Mouse (Mus musculus) heart, embryonic 12.5 days (tissue): Measurements from ENCODE around the gene Ube2q1. TPM values are rescaled to one million over a fixed set of nuclear protein-coding genes. Genes with fewer than 3 reads are reported as not detected.

Source experiments
- ATAC-seq: fragments of 200-750 bp; cut with Nextera tagmentation; 2 replicates; pipeline ENCODE4 v1.8.0; 2017; ENCODE audit warnings: moderate TSS enrichment, moderate library complexity; ENCODE audit not compliant: insufficient number of reproducible peaks, low FRiP score
- H3K27ac ChIP-seq: fragments of 300-500 bp; sonication (generic); 2 replicates; pipeline ENCODE4 v1.5.1; 2016; ENCODE audit warnings: mild to moderate bottlenecking, moderate library complexity; ENCODE audit not compliant: poor library complexity, severe bottlenecking
- H3K27me3 ChIP-seq: fragments of 300-500 bp; sonication (generic); replicated peaks from 2 replicates; pipeline ENCODE4 v1.6.1; 2016; ENCODE audit warnings: mild to moderate bottlenecking, moderate library complexity
- H3K36me3 ChIP-seq: fragments of 300-500 bp; sonication (generic); 2 replicates; pipeline ENCODE4 v1.6.1; 2016; ENCODE audit warnings: mild to moderate bottlenecking, moderate library complexity
- H3K4me1 ChIP-seq: fragments of 300-500 bp; sonication (generic); replicated peaks from 2 replicates; pipeline ENCODE4 v1.6.1; 2016; ENCODE audit warnings: mild to moderate bottlenecking
- H3K4me2 ChIP-seq: fragments of 300-500 bp; sonication (generic); 2 replicates; pipeline ENCODE4 v1.6.1; 2016; ENCODE audit warnings: mild to moderate bottlenecking, moderate library complexity
- H3K4me3 ChIP-seq: fragments of 300-500 bp; sonication (generic); 2 replicates; pipeline ENCODE4 v1.5.1; 2016; ENCODE audit warnings: mild to moderate bottlenecking
- H3K9ac ChIP-seq: fragments of 300-500 bp; sonication (generic); 2 replicates; pipeline ENCODE4 v1.6.1; 2016; ENCODE audit warnings: mild to moderate bottlenecking, moderate library complexity
- H3K9me3 ChIP-seq: fragments of 300-500 bp; sonication (generic); replicated peaks from 2 replicates; pipeline ENCODE4 v1.6.1; 2016; ENCODE audit warnings: mild to moderate bottlenecking, moderate library complexity
- WGBS: fragments of 180-500 bp; shearing (Covaris S2); methylation state at CpG from one replicate; pipeline ENCODE4 v1.1.7; 2016; 5-methylcytosine and 5-hydroxymethylcytosine counted together
- polyA plus RNA-seq: library from polyadenylated mRNA; unstranded; fragments of >200 nt; fragmentation: Nextera tagmentation; extraction: Ambion mirVana; gene quantifications from 2 replicates; pipeline ENCODE4 v1.2.1, GENCODE M21; 2016

Ube2q1 gene
- polyA plus RNA-seq, 1 experiment from 2014 or later, result 13.4 TPM

GRCm38 (mm10) chr3:89805179-89805578, 31.8 kb downstream of the Ube2q1 start:
- no peak overlapping the region for H3K9ac ChIP-seq
- 59% methylated on average over 4 of the region's 4 CpGs for WGBS
- no peak overlapping the region for H3K4me2 ChIP-seq
- H3K27ac ChIP-seq, result no peak overlapping the region
- ATAC-seq, result no peak
- H3K4me1 ChIP-seq, result 0 out of 2 replicates have a peak, but pooled peaks cover 4% of the 10 kb centered on the region
- H3K4me3 ChIP-seq, result no peak overlapping the region
- H3K27me3 ChIP-seq, result no peaks in the 10 kb centered on the region
- H3K36me3 ChIP-seq, result no peaks in the 10 kb centered on the region
- no peaks in the 10 kb centered on the region; the same call in 1 of the 2 replicates for H3K9me3 ChIP-seq

GRCm38 (mm10) chr3:89806751-89807150, 33.3 kb downstream of the Ube2q1 start:
- no peak overlapping the region for H3K4me2 ChIP-seq
- H3K36me3 ChIP-seq, result no peaks in the 10 kb centered on the region
- H3K9ac ChIP-seq, result no peak overlapping the region
- H3K27ac ChIP-seq, result no peak overlapping the region
- WGBS, result 86% methylated on average over 2 of the region's 2 CpGs
- 0 out of 2 replicates have a peak, but pooled peaks cover 4% of the 10 kb centered on the region for H3K4me1 ChIP-seq
- H3K9me3 ChIP-seq, result no peaks in the 10 kb centered on the region; the same call in 1 of the 2 replicates
- no peak overlapping the region for H3K4me3 ChIP-seq
- H3K27me3 ChIP-seq, result no peaks in the 10 kb centered on the region
- no peak for ATAC-seq

- 93% methylated on average over 3 of the region's 3 CpGs for WGBS
- ATAC-seq, result no peak
- no peak overlapping the region for H3K4me2 ChIP-seq
Measured at GRCm38 (mm10) chr3:89807171-89807570, 33.8 kb downstream of the Ube2q1 start.

GRCm38 (mm10) chr3:89807881-89808280, 34.5 kb downstream of the Ube2q1 start:
- Histone ChIP-seq H3K4me3 (no peak overlapping the region), H3K4me2 (no peak overlapping the region), H3K36me3 (no peaks in the 10 kb centered on the region), H3K9me3 (no peaks in the 10 kb centered on the region; the same call in 1 of the 2 replicates), H3K27ac (no peak overlapping the region), H3K27me3 (no peaks in the 10 kb centered on the region; the same call in 1 of the 2 replicates), H3K4me1 (0 out of 2 replicates have a peak, but pooled peaks cover 4% of the 10 kb centered on the region), H3K9ac (no peak overlapping the region)
- peak; percentile 77 for ATAC-seq
- 52% methylated on average over 5 of the region's 5 CpGs for WGBS

More at GRCm38 (mm10) chr3:89807171-89807570, 33.8 kb downstream of the Ube2q1 start:
- Histone ChIP-seq H3K36me3 (no peaks in the 10 kb centered on the region), H3K27me3 (no peaks in the 10 kb centered on the region), H3K27ac (no peak overlapping the region), H3K9ac (no peak overlapping the region), H3K4me3 (no peak overlapping the region), H3K4me1 (0 out of 2 replicates have a peak, but pooled peaks cover 4% of the 10 kb centered on the region), H3K9me3 (no peaks in the 10 kb centered on the region; the same call in 1 of the 2 replicates)

GRCm38 (mm10) chr3:89808638-89809037, 35.2 kb downstream of the Ube2q1 start:
- H3K9me3 ChIP-seq, result no peaks in the 10 kb centered on the region; the same call in 1 of the 2 replicates
- H3K27ac ChIP-seq, result no peak overlapping the region
- H3K4me3 ChIP-seq, result no peak overlapping the region
- 45% methylated on average over 9 of the region's 9 CpGs for WGBS
- H3K36me3 ChIP-seq, result no peaks in the 10 kb centered on the region
- peaks cover 3% of the 10 kb centered on the region; the same call in 1 of the 2 replicates for H3K27me3 ChIP-seq
- ATAC-seq, result peak; percentile 82
- H3K4me2 ChIP-seq, result no peak overlapping the region
- H3K4me1 ChIP-seq, result 0 out of 2 replicates have a peak, but pooled peaks cover 4% of the 10 kb centered on the region
- H3K9ac ChIP-seq, result no peak overlapping the region

- Histone ChIP-seq H3K27ac (no peak overlapping the region), H3K4me1 (0 out of 2 replicates have a peak, but pooled peaks cover 4% of the 10 kb centered on the region), H3K9me3 (no peaks in the 10 kb centered on the region), H3K27me3 (peaks cover 3% of the 10 kb centered on the region; the same call in 1 of the 2 replicates), H3K9ac (no peak overlapping the region), H3K4me3 (no peak overlapping the region), H3K36me3 (no peaks in the 10 kb centered on the region), H3K4me2 (no peak overlapping the region)
- no peak for ATAC-seq
Measured at GRCm38 (mm10) chr3:89810841-89811240, 37.4 kb downstream of the Ube2q1 start.

GRCm38 (mm10) chr3:89812166-89812565, 38.8 kb downstream of the Ube2q1 start:
- 76% methylated on average over 3 of the region's 3 CpGs for WGBS
- no peaks in the 10 kb centered on the region for H3K36me3 ChIP-seq
- H3K4me2 ChIP-seq, result no peak overlapping the region
- ATAC-seq, result no peak
- H3K4me1 ChIP-seq, result 0 out of 2 replicates have a peak, but pooled peaks cover 4% of the 10 kb centered on the region
- H3K9me3 ChIP-seq, result no peaks in the 10 kb centered on the region
- no peak overlapping the region for H3K4me3 ChIP-seq
- no peak overlapping the region for H3K9ac ChIP-seq
- H3K27ac ChIP-seq, result no peak overlapping the region
- peaks cover 3% of the 10 kb centered on the region; the same call in 1 of the 2 replicates for H3K27me3 ChIP-seq

GRCm38 (mm10) chr3:89814051-89814450, 40.6 kb downstream of the Ube2q1 start:
- Histone ChIP-seq H3K4me1 (no peaks in the 10 kb centered on the region), H3K4me3 (no peak overlapping the region), H3K27me3 (peaks cover 3% of the 10 kb centered on the region; the same call in 1 of the 2 replicates), H3K9ac (no peak overlapping the region), H3K4me2 (no peak overlapping the region), H3K9me3 (no peaks in the 10 kb centered on the region), H3K36me3 (no peaks in the 10 kb centered on the region), H3K27ac (no peak overlapping the region)
- no peak for ATAC-seq
- 72% methylated on average over 7 of the region's 7 CpGs for WGBS

- peaks cover 9% of the 10 kb centered on the region for H3K4me1 ChIP-seq
- no peaks in the 10 kb centered on the region for H3K9me3 ChIP-seq
- H3K27ac ChIP-seq, result no peak overlapping the region
- H3K4me3 ChIP-seq, result no peak overlapping the region
- H3K27me3 ChIP-seq, result peaks cover 3% of the 10 kb centered on the region
- H3K36me3 ChIP-seq, result no peaks in the 10 kb centered on the region
- no peak overlapping the region for H3K9ac ChIP-seq
- WGBS, result 47% methylated on average over 4 of the region's 4 CpGs
- no peak overlapping the region for H3K4me2 ChIP-seq
- ATAC-seq, result no peak
Measured at GRCm38 (mm10) chr3:89817056-89817455, 43.6 kb downstream of the Ube2q1 start.

GRCm38 (mm10) chr3:89818605-89819004, 45.2 kb downstream of the Ube2q1 start:
- Histone ChIP-seq H3K4me3 (no peak overlapping the region), H3K27ac (no peak overlapping the region), H3K9ac (no peak overlapping the region), H3K36me3 (no peaks in the 10 kb centered on the region), H3K9me3 (no peaks in the 10 kb centered on the region), H3K4me2 (no peak overlapping the region), H3K27me3 (no peaks in the 10 kb centered on the region; the same call in 1 of the 2 replicates), H3K4me1 (peaks cover 9% of the 10 kb centered on the region)
- WGBS, result 68% methylated on average over 3 of the region's 3 CpGs
- ATAC-seq, result no peak

GRCm38 (mm10) chr3:89819897-89820296, 46.5 kb downstream of the Ube2q1 start:
- Histone ChIP-seq H3K36me3 (no peaks in the 10 kb centered on the region), H3K27ac (no peak overlapping the region), H3K9me3 (no peaks in the 10 kb centered on the region), H3K9ac (no peak overlapping the region), H3K4me3 (no peak overlapping the region), H3K4me2 (no peak overlapping the region), H3K4me1 (peaks cover 9% of the 10 kb centered on the region), H3K27me3 (no peaks in the 10 kb centered on the region; the same call in 1 of the 2 replicates)
- WGBS, result 28% methylated on average over 7 of the region's 7 CpGs
- ATAC-seq, result peak; percentile 48; the same call in 1 of the 2 replicates
